Mouse (Mus musculus): Measurements from ENCODE around the gene Kin.

DNA sequence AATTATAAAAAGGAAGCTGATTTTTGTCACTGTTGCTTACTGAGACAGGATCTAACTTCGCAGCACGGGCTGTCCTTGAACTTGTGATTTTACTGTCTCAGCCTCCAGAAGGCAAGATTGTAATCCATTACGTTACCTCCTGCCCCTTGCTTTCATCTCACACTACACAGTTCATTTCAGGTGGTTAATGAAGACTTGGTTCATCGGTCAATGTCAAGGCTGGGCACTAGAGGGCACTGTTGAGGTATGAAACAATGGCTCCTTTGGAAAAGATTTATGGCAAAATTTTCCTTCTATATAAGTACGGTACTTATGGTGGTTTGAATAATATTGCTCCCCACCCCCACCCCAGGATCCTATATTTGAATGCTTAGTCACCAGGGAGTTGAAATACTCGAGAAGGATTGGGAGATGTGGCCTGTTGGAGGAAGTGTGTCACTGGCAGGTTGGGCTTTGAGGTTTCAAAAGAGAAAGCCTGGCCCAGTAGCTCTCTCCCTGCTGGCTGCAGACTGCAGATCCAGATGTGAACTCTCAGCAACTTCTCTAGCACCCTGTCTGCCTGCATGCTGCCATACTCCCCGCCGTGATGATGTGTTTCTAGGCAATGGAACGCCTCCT, 18.3 kb downstream of the Kin start:
- TF ChIP-seq CTCF (IDR thresholded peaks at IDR 0.05; ENCODE audit: low read depth, low read length) (peak; percentile 37; the same call in 1 of the 2 replicates), POLR2A (IDR thresholded peaks at IDR 0.05; ENCODE audit: extremely low read depth, insufficient read depth, low read length) (no peak)

All from liver, adult 2 months (tissue).